Mouse (Mus musculus) cortical plate, adult 2 months (tissue): ENCODE measurements around the gene Fam160b1.

Source experiments
- CTCF ChIP-seq: fragments of 200-500 bp; IDR thresholded peaks from 2 replicates; pipeline ENCODE4 v1.5.1; 2011; ENCODE audit warnings: mild to moderate bottlenecking, control low read depth, low read length; ENCODE audit not compliant: insufficient read depth; ENCODE audit errors: extremely low read depth
- POLR2A ChIP-seq: fragments of 200-500 bp; IDR thresholded peaks from 2 replicates; pipeline ENCODE4 v1.6.1; 2011; ENCODE audit warnings: mild to moderate bottlenecking, low read length, control low read depth; ENCODE audit not compliant: insufficient read depth; ENCODE audit errors: extremely low read depth

DNA sequence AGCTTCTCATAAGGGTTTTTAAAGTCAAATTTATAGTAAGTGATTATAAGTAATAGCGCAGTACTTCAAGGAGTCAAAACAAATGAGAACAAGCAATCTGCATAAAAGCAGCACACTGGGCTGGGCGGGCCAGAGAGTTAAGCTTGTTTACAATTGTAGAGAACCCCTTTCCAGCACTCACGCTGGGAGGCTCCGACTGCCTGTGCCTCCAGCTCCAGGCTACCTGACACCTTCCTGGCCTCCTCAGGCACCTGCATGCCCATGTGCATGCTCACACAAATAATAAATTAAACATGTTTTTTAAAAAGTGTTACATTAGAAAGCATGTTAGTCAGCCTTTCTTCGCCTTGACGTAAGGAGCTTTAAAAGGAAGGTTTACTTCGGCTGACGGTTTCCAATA is 25.3 kb upstream of the Fam160b1 start:
- TF ChIP-seq POLR2A (no peak), CTCF (no peak)
